Comparison of ENCODE assay signal across 18 mouse cellular contexts in genomic region chr13:85311547-85311946, GRCm38 (mm10). TPM values are rescaled to one million over a fixed set of nuclear protein-coding genes. Genes with fewer than 3 reads are reported as not detected.
A peak's percentile ranks its signal among the peaks of the same experiment; 100 is the strongest.
DNase-seq lines count a peak whose midpoint lies in the region; ATAC-seq and TF ChIP-seq lines count a peak whose summit lies in the region.
"Had no signal": no experiment of that assay in that cellular context is flagged by ENCODE, and none has a peak within 500 bp of the region (broad histone marks: within the 10 kb centered on the region; RNA-seq: fewer than 3 reads in every experiment).

No protein-coding gene starts in this region.

- H3K36me3 ChIP-seq in embryonic facial prominence, embryonic 14.5 days (ENCODE audit: control insufficient read depth, insufficient read depth, low read length) = no peaks in the 10 kb centered on the region
- H3K36me3 ChIP-seq in embryonic facial prominence, embryonic 10.5 days (replicated peaks) = no peaks in the 10 kb centered on the region
- H3K36me3 ChIP-seq: heart, embryonic 15.5 days; hindbrain, embryonic 13.5 days; limb, embryonic 12.5 days; midbrain, embryonic 12.5 days had no signal

- H3K4me1 ChIP-seq in embryonic facial prominence, embryonic 14.5 days (ENCODE audit: control insufficient read depth, insufficient read depth, low read length) = no peaks in the 10 kb centered on the region
- H3K4me1 ChIP-seq in embryonic facial prominence, embryonic 10.5 days = no peaks in the 10 kb centered on the region
- H3K4me1 ChIP-seq: heart, embryonic 15.5 days; hindbrain, embryonic 13.5 days; limb, embryonic 12.5 days; midbrain, embryonic 12.5 days had no signal

- no peak overlapping the region for H3K4me3 ChIP-seq in embryonic facial prominence, embryonic 14.5 days (ENCODE audit: low read depth, low read length)
- no peak overlapping the region for H3K4me3 ChIP-seq in embryonic facial prominence, embryonic 10.5 days
- no peak overlapping the region for H3K4me3 ChIP-seq in layer of hippocampus, adult 2 months
- H3K4me3 ChIP-seq: heart, embryonic 15.5 days; hindbrain, embryonic 13.5 days; limb, embryonic 12.5 days; midbrain, embryonic 12.5 days had no signal

- no peaks in the 10 kb centered on the region for H3K27me3 ChIP-seq in embryonic facial prominence, embryonic 14.5 days (replicated peaks; ENCODE audit: control insufficient read depth, insufficient read depth, low read length)
- no peaks in the 10 kb centered on the region for H3K27me3 ChIP-seq in embryonic facial prominence, embryonic 10.5 days (replicated peaks; ENCODE audit: low read depth, poor library complexity, severe bottlenecking)
- H3K27me3 ChIP-seq: CH12.LX; heart, embryonic 15.5 days; hindbrain, embryonic 13.5 days; limb, embryonic 12.5 days; midbrain, embryonic 12.5 days had no signal

- H3K9me3 ChIP-seq in embryonic facial prominence, embryonic 14.5 days (ENCODE audit: control insufficient read depth, low read length) = no peaks in the 10 kb centered on the region
- no peaks in the 10 kb centered on the region for H3K9me3 ChIP-seq in embryonic facial prominence, embryonic 10.5 days
- H3K9me3 ChIP-seq: heart, embryonic 15.5 days; hindbrain, embryonic 13.5 days; limb, embryonic 12.5 days; midbrain, embryonic 12.5 days had no signal

- intact Hi-C loops in left cerebral cortex, postnatal 25 days (cut with DNase I) = loop anchor here (2.0 kb wide), 2 partner anchors 23 to 125 kb away; partner anchors contain the start of gene Rasa1

- no peak overlapping the region for H3K27ac ChIP-seq in embryonic facial prominence, embryonic 14.5 days (replicated peaks; ENCODE audit: low read depth, low read length)
- no peak overlapping the region for H3K27ac ChIP-seq in embryonic facial prominence, embryonic 10.5 days (replicated peaks)
- H3K27ac ChIP-seq in layer of hippocampus, adult 2 months = peak overlapping the region; percentile 39; the same call in 1 of the 2 replicates
- H3K27ac ChIP-seq: heart, embryonic 15.5 days; hindbrain, embryonic 13.5 days; limb, embryonic 12.5 days; midbrain, embryonic 12.5 days; stomach, postnatal 0 days had no signal

- no peak for TF ChIP-seq CTCF in layer of hippocampus, adult 2 months (conservative IDR thresholded peaks at IDR 0.05)

- H3K9ac ChIP-seq in embryonic facial prominence, embryonic 14.5 days (ENCODE audit: low read depth, low read length) = no peak overlapping the region
- H3K9ac ChIP-seq: heart, embryonic 15.5 days; hindbrain, embryonic 13.5 days; limb, embryonic 12.5 days; midbrain, embryonic 12.5 days had no signal

- 62% methylated on average over 2 of the region's 2 CpGs for WGBS in embryonic facial prominence, embryonic 14.5 days
- 92% methylated on average over 2 of the region's 2 CpGs for WGBS in embryonic facial prominence, embryonic 10.5 days

- DNase-seq in embryonic facial prominence, embryonic 14.5 days (ENCODE audit: low spot score) = peak; percentile 53
- DNase-seq in embryonic facial prominence, embryonic 10.5 days (ENCODE audit: low spot score) = no peak
- DNase-seq in layer of hippocampus, adult 2 months (ENCODE audit: low spot score in 2 of 2) = no peak
- no peak for DNase-seq in layer of hippocampus, postnatal 25 days (ENCODE audit: extremely low spot score in 1 of 2, low spot score in 1 of 2)
- DNase-seq in cerebellum, postnatal 14 days = peak; percentile 70 to 73
- DNase-seq in left cerebral cortex, postnatal 25 days (ENCODE audit: low spot score in 2 of 2) = no peak
- DNase-seq: kidney, postnatal 25 days; lung, postnatal 4 days; thymus, postnatal 14 days had no signal

- H3K4me2 ChIP-seq in embryonic facial prominence, embryonic 14.5 days (ENCODE audit: low read depth, low read length) = no peak overlapping the region
- H3K4me2 ChIP-seq: heart, embryonic 15.5 days; hindbrain, embryonic 13.5 days; limb, embryonic 12.5 days; midbrain, embryonic 12.5 days had no signal

- ATAC-seq in embryonic facial prominence, embryonic 14.5 days (ENCODE audit: low read depth) = no peak
- peak; percentile 62 for ATAC-seq in cerebellum, adult (ENCODE audit: insufficient number of reproducible peaks, low FRiP score, low TSS enrichment)
- ATAC-seq in granulocyte monocyte progenitor cell, adult 5-6 weeks (replicated peaks; ENCODE audit: poor library complexity, severe bottlenecking) = no peak
- ATAC-seq: intestine, postnatal 0 days had no signal

RNA-seq across cellular contexts. Expression of gene Rasa1, which starts 22.6 kb away (rescaled TPM):
- polyA plus RNA-seq in embryonic facial prominence, embryonic 14.5 days (2014; fragmentation: Nextera tagmentation; extraction: Ambion mirVana) = 57.7 and 62.9 TPM in 2 replicates
- 47.1 TPM in 2 replicates for polyA plus RNA-seq in embryonic facial prominence, embryonic 10.5 days (2016; fragmentation: Nextera tagmentation; extraction: Ambion mirVana)
- 10 to 100 TPM; 68.7 to 76.2 TPM for total RNA-seq in layer of hippocampus, adult 2 months (2021)
- total RNA-seq in layer of hippocampus, postnatal 25 days (2021) = 10 to 100 TPM; 60.2 to 79.1 TPM
- total RNA-seq in granulocyte monocyte progenitor cell, adult 5-6 weeks (2014; fragmentation: Nextera tagmentation) = 48.3 and 50.0 TPM in 2 replicates
- 63.6 and 65.2 TPM in 2 replicates for total RNA-seq in granulocyte monocyte progenitor cell, adult 5-6 weeks (2017)
- 10 to 100 TPM; 55.8 to 56.3 TPM for total RNA-seq in left cerebral cortex, postnatal 25 days (2021)

Comparison
In these comparisons a context has a peak if more than half of its experiments do, and no peak if none do; other contexts are left out.
1. DNase-seq: peak in embryonic facial prominence, embryonic 14.5 days (single experiment) and cerebellum, postnatal 14 days (2 of 2); none in embryonic facial prominence, embryonic 10.5 days (single experiment), layer of hippocampus, adult 2 months (0 of 2), layer of hippocampus, postnatal 25 days (0 of 2) and left cerebral cortex, postnatal 25 days (0 of 2).